Mouse (Mus musculus): ENCODE results near the gene Prim1.

The Prim1 gene

DNA sequence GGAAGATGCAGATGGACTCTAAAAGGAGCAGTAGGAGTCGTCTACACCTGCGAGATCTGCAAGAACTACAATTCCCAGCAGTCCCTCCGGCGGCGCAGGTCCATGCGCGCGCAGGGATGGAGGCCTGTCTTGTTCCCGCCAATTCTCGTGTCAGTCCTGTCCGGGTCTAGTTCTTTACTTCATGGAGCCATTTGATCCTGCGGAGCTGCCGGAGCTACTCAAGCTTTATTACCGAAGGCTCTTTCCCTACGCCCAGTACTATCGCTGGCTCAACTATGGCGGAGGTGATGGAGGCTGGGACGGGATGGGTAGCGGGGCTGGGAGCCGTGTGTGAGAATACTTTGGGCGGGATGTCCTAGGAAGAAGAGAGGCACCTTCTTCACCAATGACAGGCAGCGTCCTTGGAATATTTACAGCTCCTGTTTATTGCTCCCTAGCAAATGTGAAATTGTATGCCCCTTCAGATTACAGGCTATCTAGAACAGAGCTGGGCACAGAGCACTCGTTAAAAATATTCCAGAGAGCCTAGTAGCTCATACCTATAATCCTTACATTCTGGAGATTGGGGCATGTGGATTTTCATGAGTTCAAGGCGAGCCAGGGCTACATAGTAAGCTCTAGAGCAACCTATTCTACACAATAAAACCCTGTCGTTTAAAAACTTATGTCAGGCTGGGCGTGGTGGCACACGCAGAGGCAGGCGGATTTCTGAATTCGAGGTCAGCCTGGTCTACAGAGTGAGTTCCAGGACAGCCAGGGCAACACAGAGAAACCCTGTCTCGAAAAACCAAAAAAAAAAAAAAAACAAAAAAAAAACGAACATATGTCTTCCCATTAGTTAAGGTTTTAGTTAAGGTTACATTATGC is at the start of gene Prim1:
Gene Prim1 (plus strand): TSS at position 101 of the 867 bp plus-strand sequence.
- in situ Hi-C loops (cut with MboI, MseI), result no loop called here

DNA sequence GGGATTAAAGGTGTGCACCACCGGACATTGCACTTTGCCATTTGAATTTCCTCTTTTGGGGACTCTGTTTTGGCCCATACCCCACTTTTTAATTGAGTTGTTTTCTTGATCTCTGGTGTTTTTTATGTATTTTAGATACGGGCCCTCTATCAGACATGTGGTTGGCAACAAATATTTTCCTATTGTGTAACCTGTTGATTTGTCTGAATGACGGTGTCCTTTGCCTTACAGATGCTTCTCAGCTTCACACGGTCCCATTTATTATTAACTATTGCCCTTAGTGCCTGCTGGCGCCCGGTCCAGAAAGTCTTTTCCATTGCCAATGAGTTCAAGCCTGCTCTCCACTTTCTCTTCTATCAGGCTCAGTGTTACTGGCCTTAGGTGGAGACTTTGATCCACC is 48.5 kb upstream of the Prim1 start:
- in situ Hi-C loops (cut with MboI, MseI), result no loop called here

DNA sequence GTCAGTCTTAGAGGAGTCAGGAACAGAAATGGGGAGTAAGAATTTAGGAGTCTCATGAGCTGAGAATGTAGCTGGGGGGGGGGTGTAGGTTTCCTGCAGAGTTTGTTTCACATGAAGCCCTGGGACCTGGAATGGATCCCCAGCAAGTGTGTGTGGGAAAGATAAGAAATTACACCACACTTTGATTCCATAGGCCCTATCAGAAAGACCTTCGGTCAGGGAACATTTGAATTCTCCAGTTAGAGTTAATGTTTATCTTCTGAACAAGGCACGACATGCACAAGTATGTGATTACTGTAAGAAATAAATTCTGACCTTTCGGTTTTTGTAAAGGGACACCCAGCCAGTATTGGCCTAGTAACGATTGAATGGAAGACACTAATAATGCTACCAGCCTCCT is 45.1 kb upstream of the Prim1 start:
- in situ Hi-C loops (cut with MboI, MseI), result no loop called here

DNA sequence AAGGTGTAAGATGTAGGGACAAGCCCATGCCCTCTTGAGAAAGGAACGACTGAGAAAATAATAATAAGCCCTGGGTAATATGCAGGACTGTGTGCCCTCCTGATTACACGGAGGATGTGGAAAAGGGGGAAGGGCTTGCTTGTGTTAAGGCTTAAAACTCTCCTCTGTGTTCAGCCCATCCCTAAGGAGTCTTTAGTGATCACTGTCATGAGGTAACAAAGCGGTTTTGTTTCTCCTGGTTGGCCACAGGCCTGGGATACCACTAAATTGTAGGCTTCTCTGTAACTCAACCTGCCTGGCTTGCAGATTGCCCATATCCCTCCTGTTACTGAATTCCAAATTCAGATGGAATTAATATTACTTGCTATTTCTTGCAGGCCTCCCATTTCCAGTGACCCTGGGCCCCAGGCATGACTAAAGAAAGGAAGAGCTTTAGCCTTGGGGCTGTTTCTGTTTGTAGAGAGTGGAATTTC is 44.6 kb upstream of the Prim1 start:
- in situ Hi-C loops (cut with MboI, MseI), result no loop called here

DNA sequence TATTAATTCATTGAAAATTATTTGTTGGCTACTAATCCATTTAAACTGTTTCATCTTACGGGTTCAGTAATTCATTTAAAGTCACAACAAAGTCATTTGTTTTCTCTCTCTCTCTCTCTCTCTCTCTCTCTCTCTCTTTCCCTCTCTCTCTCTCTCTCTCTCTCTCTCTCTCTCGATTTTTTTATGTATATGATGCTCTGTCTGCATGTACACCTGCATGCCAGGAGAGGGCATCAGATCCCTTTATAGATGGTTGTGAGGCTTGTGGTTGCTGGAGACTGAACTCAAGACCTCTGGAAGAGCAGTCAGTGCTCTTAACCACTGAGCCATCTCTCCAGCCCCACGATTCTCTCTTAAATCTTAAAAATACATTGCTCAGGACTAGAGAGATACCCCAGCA is 43.8 kb upstream of the Prim1 start:
- in situ Hi-C loops (cut with MboI, MseI), result no loop called here

DNA sequence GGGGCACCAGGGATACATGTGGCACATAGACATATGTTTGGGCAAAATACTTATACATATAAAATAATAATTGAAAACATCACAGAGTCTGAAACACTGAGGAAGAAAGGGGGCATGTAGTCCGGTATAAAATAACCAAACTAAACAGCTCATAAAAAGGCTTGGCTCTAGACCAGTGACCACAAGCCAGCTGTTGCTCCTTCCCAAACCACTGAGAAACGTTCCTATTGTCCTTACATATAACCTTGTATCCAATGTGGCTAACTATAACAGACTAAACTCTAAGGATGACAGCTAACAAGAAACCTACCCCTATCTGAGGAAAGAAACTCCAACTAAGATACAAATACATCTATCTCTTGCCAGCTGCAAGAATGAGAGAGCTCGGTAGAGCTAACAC is 40.9 kb upstream of the Prim1 start:
- in situ Hi-C loops (cut with MboI, MseI), result no loop called here

DNA sequence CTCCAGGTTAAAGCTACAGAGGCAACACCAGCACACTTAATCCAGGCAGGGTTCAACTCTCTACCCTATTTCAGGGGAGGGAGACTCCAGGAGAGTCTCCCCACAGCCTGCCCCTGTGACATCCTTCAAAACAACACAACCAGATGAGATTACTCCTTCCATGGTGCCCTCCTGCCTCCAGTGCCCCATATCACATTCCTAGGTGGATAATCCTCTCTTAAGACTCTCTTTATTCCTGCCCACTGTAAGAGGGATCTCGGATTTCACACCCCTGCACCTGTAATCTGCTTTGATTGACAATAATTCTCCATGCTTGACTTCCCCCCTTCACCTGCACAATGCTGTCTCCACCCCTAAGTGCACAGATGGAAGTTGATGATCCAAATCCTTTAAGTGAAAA is 39.5 kb upstream of the Prim1 start:
- in situ Hi-C loops (cut with MboI, MseI), result loop anchor here (5.0 kb wide), 1 partner anchor 73 kb away; no protein-coding TSS in a partner anchor

DNA sequence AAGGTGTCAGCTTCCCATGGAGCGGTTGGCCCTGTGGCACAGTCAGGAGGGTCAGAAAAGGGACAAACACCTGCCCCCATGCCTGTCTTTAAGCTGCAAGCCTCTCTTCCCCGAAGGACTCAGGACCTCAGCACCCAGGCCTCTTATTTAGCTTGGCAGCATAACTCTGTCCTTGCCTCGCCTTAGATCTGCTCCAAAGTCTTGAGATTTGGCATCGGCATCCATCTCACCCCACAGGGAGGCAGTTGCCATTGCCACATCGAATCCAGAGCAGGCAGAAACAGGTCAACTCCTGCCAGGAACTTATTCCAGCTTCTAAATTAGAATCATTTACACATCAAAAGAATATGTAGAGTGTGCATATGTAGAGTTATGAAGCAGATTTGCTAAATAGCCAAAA is 30.3 kb upstream of the Prim1 start:
- in situ Hi-C loops (cut with MboI, MseI), result no loop called here

DNA sequence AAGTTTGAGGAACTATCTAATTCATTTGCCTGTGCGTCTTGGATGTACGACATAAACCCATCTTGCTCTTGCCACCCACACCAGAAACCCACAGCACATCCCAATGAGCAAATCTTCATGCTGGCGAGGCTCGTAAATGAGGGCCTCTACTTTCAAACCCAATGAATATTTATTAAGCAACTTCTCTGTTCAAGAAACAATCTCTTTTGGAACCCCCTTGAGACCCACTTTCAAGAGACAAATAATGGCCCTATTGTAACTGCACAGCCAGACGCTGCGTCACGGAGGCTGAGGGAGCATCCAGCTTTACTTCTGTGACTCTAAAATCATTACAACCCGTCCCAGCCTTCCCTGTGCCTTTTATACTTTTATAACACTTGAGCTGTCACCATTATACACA is 29.4 kb upstream of the Prim1 start:
- in situ Hi-C loops (cut with MboI, MseI), result no loop called here

DNA sequence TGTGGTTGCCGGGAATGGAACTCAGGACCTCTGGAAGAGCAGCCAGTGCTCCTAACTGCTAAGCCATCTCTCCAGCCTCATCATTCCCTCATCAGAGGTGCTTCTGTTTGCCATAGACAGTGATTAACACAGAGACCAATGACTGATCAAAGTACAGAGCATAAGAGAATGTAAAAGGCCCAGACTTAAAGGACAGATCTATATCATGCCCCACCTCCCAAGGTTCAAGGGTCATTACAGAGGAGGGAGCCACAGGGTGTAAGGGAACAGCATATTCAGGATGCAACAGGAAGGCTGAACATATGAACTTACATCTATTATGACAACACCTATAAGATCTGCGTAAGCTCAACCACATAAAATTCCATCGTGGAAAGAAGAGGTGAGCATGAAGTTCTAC is 18.3 kb upstream of the Prim1 start:
- in situ Hi-C loops (cut with MboI, MseI), result no loop called here

DNA sequence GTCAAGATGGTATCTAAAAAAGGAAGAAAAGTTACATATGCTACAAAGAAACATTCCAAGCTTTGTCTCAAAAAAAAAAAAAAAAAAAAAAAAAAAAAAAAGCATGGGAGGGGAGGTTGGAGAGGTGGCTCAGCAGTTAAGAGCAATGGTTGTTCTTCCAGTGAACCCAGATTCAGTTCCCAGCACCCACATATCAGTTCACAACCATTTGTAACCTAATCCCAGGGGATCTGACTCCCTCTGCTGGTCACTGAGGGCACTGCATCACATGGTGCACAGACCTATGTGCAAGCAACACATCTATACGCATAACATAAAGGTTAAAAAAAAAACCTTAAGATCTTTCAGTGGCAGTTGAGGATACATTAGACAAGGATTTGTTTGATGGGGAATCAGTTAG is 16.7 kb upstream of the Prim1 start:
- in situ Hi-C loops (cut with MboI, MseI), result no loop called here

DNA sequence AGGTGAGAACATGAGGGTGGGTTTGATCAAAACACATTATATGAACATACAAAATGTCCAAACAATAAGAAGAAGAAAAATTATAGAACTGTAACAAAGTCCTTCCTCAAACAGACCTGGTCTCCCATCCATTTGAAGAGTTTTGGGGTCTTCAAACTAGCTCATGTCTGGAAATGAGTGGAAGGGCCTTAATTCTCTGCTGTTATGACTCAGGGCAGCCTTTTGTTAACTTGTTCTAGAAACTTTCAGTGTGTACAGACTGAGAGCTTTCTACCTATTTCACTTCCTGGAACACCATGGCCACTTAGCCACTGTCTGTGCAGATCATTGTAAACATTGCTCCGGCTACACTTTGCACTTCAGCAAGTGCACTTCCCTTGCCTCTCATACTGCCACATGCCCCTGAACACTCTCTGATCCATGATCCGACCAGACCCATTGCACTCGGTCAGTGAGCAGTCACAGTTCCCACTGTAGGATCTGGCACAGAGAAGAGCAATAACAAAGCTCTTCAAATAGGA is 11.6 kb upstream of the Prim1 start:
- in situ Hi-C loops (cut with MboI, MseI), result no loop called here

DNA sequence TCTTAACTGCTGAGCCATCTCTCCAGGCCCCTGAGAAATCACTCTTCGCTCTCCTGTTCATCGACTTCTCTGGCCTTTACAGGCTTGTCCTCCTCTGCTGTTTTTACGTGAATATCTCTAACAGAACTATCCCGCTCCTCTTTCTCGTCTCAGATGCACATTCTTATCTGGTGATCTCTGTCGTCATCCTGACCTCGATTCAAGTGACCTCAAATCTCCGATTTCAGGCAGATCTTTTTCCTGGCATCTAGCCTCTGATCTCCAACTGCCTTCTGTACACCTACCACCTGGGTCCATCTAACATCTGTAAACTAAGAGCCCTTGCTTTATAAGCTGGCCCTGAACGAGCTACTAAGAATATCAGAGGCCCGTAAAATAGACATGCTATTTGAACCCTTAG is 10.1 kb upstream of the Prim1 start:
- in situ Hi-C loops (cut with MboI, MseI), result loop anchor here (5.0 kb wide), 1 partner anchor 48 kb away; no protein-coding TSS in a partner anchor

DNA sequence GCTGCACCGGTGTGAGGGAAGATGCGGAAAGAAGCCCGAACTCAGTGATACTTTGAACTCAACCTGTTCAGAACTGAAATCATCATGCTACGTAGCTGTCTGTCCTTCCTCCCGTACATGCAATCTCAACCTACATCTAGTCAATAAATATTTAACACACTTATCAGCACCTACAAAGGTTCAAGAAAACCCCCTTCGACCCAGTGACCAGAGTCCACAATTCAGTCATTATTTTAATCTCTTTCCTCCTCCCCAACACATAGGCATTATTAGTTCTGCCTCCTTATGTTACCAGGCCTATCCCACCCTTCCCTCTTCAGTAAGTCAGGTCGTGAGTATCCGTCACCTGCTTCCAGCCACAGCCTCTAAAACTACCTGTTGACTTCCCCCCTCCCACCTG is 9.5 kb upstream of the Prim1 start:
- in situ Hi-C loops (cut with MboI, MseI), result loop anchor here (5.0 kb wide), 1 partner anchor 48 kb away; no protein-coding TSS in a partner anchor

DNA sequence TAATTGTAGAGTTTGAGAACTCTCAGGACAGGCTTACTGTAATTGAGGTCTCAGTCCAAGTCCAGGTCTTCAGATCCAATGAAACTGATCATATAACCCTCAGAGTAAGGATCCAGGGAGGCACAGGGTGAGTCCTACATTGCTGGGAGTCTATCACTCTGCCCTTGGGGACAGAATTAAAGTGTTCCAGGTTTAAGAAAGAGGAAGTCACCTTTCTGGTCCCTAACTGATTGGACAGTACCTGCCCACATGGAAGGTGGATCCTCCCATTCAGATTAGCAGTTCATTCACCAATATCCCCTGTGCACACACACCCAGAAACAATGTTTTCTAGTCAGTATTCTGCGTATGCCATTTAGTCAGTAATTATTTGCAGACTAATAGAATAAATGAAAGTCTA is 7.5 kb upstream of the Prim1 start, which contains the start of gene Hsd17b6:
Gene Hsd17b6 (minus strand): TSS at position 166 of the 400 bp plus-strand sequence.
- in situ Hi-C loops (cut with MboI, MseI), result loop anchor here (5.0 kb wide), 1 partner anchor 50 kb away; no protein-coding TSS in a partner anchor

DNA sequence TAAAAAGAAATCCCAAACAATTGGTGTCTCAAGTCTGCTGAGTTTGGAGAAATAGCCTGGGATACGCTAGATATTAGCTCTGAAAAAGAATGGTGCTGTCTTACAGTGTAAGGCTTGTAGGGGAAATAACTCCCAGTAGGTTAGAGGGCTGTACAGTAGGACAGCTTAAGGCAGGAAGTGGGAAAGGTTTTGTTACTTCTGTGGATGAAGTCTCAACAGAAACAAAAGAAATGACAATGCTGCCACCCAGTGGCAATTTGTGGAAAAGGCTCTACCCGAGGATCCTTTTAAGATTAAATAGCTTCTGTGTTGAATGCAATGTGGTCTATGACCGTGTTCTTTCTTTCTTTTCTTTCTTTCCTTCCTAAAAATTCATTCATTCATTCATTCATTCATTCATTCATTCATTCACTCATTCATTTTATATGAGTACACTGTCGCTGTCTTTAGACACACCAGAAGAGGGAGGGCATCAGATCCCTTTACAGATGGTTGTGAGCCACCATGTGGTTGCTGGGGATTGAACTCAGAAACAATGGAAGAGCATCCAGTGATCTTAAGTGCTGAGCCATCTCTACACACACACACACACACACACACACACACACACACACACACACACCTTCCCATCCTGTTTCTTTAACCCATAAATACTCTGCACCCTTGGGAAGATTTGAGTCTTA is 6.6 kb upstream of the Prim1 start:
- in situ Hi-C loops (cut with MboI, MseI), result loop anchor here (5.0 kb wide), 1 partner anchor 51 kb away; no protein-coding TSS in a partner anchor

DNA sequence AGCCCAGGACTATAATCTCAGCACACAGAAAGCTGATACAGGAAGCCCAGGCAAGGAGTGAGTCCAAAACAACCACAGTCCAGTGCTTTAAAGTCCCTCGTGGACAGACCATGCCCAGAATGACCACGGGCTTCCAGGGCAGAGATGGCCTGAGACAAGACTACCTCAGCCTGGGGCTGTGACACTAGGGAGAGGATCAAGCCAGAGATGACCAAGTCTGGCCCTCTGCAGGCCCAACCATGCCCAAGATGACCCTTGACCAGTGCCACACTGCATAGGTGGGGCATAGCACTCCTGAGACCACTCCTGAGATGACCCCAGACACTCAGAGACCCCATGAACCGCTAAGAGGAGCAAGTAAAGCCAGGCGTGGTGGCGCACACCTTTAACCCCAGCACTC is 5.2 kb upstream of the Prim1 start:
- in situ Hi-C loops (cut with MboI, MseI), result loop anchor here (5.0 kb wide), 1 partner anchor 52 kb away; no protein-coding TSS in a partner anchor

DNA sequence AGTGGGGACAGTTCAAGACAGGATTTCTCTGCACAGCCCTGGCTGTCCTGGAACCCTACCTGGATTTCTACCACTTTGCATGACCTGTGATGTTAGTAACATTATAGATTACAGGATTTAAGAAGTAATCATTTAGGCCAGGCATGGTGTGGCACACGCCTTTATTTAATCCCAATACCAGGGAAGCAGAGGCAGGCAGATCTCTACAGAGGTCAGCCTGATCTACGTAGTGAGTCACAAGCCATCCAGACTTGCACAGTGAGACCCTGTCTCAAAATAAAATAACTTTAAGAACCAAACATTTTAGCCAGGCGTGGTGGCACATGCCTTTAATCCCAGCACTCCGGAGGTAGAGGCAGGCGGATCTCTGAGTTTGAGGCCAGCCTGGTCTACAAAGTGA is 7.2 kb downstream of the Prim1 start:
- in situ Hi-C loops (cut with MboI, MseI), result no loop called here

DNA sequence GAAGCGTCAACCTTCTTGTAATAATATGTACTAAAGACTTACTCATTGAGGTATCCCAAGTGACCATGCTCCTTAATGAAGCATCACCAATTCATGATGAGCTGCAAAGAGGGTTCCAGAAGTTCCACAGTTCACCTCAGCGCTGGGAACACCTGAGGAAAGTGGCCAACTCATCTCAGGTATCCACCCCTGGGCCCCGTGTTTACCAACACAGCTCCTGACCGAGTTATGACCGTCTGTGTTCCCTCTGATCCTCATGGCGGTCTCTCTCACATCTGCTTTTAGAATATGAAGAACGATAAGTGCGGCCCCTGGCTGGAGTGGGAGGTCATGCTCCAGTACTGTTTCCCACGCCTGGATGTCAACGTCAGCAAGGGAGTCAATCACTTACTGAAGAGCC is 8.5 kb downstream of the Prim1 start:
- in situ Hi-C loops (cut with MboI, MseI), result no loop called here

DNA sequence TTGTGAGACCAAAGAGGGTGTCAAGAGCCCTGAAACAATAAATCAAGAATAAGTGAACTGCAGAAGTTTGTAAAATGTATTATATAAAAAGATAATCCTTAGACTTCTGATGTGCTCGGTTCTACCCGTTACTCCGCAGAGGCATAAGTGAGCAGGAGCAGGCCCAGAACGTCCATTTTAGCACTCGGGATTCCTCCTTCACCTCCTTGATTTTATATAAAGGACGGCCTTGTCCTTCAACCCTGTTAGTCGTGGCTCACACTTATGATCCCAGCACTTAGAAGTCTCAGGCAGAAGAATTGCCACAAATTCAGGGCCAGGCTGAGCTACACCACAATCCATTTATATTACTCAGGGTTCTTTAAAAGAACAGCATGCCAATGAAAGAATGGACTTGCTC is 15.0 kb downstream of the Prim1 start:
- in situ Hi-C loops (cut with MboI, MseI), result no loop called here

DNA sequence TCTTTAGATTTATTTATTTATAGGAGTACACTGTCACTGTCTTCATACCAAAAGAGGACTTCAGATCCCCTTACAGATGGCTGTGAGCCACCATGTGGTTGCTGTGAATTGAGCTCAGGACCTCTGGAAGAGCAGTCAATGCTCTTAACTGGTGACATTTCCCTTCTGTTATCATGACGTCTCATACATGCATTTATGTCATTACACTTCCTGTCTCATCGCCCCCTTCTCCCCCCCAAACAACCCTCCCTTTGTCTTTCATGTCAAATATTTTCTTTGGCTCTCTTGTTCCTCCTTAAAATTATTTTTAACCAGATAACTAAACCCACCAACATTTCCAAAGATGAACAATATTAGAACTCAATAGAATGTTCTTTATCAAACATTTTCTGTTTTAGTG is 15.9 kb downstream of the Prim1 start:
- in situ Hi-C loops (cut with MboI, MseI), result no loop called here

DNA sequence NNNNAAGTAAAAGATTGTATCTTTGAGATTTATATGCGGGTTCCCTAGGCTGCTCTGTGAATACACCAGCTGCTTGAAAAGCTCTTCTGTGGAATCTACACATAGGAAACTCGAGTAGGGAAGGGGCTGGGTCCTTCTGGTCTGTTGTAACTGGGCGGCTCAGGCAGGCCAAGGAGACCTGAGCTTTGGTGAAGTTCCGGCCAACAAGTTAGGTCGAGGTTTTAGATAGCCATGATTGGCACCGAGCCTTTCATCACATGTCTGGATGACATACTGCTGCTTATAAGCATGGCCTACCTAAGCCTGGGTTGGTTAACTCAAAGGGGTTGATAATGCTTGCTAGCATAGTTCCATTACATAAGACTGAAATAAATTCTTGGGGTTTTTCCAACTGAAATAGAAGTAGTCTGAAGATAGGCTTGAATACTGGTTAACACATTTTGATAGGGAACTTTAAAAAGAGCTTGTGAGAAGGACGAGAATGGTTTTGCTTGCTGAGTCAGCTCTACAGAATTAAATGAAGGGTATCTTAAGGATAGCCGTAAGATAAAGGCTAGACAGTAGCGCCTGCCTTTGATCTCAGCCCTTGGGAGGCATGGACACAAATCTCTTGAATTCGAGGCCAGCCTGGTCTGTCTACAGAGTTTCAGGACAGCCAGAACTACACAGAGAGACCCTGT is 21.9 kb downstream of the Prim1 start:
- in situ Hi-C loops (cut with MboI, MseI), result no loop called here

Measured in T-helper 1 cell (primary cell).